Mouse (Mus musculus): ENCODE results near the gene Stard13.
A peak's percentile ranks its signal among the peaks of the same experiment; 100 is the strongest.

The Stard13 gene

GRCm38 (mm10) chr5:151228367-151229005 lies 5.2 kb downstream of the Stard13 start:
- no peak for DNase-seq (ENCODE audit: low spot score in 2 of 2)

- no peak for DNase-seq (ENCODE audit: low spot score in 2 of 2)
These were observed 9.8 kb downstream of the Stard13 start for GRCm38 (mm10) chr5:151223696-151224366.

- no peak for DNase-seq (ENCODE audit: low spot score in 2 of 2)
These were observed 10.8 kb downstream of the Stard13 start for GRCm38 (mm10) chr5:151222791-151223190.

GRCm38 (mm10) chr5:151218689-151219115 lies 14.9 kb downstream of the Stard13 start:
- no peak for DNase-seq (ENCODE audit: low spot score in 2 of 2)

DNA sequence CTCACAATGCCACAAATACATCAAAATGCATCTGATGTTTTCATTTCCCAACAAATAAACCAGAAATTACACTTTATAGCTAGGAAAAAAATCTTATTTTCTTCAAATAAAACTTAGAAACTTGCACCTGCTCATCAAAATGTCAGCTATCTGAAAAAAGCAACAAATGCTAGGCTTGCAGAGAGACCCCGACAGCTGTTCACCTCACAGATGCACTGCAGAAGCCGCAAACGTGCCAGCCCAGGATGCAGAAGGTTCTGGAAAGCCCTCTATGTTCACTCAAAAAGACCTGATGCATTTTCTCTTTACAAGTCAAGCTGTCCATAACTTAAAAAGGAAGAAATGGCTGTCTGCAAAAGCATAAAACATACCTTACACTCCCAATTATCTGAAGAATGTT lies 20.5 kb downstream of the Stard13 start:
- DNase-seq (ENCODE audit: low spot score in 2 of 2): no peak

- no peak for DNase-seq (ENCODE audit: low spot score in 2 of 2)
These were observed 22.8 kb downstream of the Stard13 start for GRCm38 (mm10) chr5:151210869-151211268.

GRCm38 (mm10) chr5:151210060-151210459 lies 23.6 kb downstream of the Stard13 start:
- no peak for DNase-seq (ENCODE audit: low spot score in 2 of 2)

GRCm38 (mm10) chr5:151205017-151205416 lies 28.6 kb downstream of the Stard13 start:
- no peak for DNase-seq (ENCODE audit: low spot score in 2 of 2)

GRCm38 (mm10) chr5:151202925-151203324 lies 30.7 kb downstream of the Stard13 start:
- DNase-seq (ENCODE audit: low spot score in 2 of 2): no peak

DNA sequence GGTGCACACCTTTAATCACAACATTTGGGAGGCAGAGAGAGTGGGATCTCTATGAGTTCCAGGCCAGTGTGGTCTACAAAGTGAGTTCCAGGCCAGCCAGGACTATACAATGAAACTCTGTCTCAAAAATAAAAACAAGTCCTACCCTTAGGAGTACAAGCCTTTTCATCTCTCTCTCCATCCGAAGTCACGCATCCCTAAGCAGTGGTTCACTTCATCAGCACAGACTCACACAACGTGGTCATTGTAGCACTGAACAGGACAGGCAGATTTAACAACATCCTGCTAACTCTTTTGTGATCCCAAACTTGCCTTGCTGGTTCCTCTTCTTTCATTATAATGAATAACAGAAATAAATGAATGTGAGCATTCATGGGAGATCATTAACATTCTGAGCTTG lies 32.4 kb downstream of the Stard13 start:
- no peak for DNase-seq (ENCODE audit: low spot score in 2 of 2)

DNA sequence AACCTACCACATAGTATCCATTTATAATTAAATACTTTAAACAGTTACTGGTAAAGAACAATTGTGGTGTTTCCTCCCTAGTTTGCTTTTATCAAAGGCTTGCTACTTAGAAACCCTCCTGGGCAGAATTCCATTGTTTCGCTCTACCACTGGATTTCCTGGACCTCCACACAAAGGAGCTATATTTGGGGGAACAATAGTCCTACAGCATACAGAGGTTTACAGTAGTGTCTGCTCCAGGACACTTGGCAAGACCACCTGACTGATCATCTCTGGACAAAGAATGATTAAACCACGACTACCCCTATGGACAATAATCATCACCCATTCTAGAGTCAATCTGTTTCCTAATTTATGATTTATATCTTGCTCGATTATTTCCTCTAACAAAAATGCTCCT lies 34.4 kb downstream of the Stard13 start:
- DNase-seq (ENCODE audit: low spot score in 2 of 2): no peak

GRCm38 (mm10) chr5:151196603-151197272 lies 36.9 kb downstream of the Stard13 start:
- no peak for DNase-seq (ENCODE audit: low spot score in 2 of 2)

DNA sequence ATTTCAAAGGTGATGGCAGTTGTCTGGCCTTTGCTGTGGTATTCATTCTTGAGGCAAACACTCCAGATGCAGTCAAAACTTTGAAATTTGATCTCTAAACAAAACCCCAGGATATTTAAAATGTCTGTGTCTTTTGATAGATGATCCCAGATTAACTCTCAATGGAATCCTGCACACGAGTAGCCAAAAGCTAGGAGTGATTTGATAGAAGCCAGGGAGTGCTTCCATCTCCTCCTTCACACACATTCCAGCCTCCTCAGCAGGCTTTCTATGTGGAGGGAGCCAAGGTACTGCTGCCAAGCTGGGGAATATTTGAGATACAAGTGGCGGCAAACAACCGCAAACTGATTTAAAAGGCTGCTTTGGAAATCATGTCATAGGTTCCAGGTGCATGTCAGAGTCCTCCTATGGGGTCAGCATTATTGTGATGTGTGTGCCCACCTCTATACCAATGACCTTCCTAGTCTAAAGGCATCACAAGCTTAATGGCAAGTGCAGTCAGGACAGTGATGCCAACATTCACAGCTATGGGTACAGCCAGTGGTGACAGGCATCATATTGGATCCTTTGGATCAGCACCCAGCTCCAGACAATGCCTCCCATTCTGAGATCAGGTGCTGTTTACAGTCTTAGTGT lies 39.6 kb downstream of the Stard13 start:
- DNase-seq (ENCODE audit: low spot score in 2 of 2): peak in 1 of 2 experiments; percentile 15

GRCm38 (mm10) chr5:151192266-151192665 lies 41.4 kb downstream of the Stard13 start:
- no peak for DNase-seq (ENCODE audit: low spot score in 2 of 2)

GRCm38 (mm10) chr5:151190764-151191163 lies 42.9 kb downstream of the Stard13 start:
- DNase-seq (ENCODE audit: low spot score in 2 of 2): peak in 1 of 2 experiments; percentile 3

GRCm38 (mm10) chr5:151189789-151190378 lies 43.8 kb downstream of the Stard13 start:
- DNase-seq (ENCODE audit: low spot score in 2 of 2): peak; percentile 47 to 71

GRCm38 (mm10) chr5:151189321-151189720 lies 44.3 kb downstream of the Stard13 start:
- no peak for DNase-seq (ENCODE audit: low spot score in 2 of 2)

GRCm38 (mm10) chr5:151188659-151189058 lies 45.0 kb downstream of the Stard13 start:
- DNase-seq (ENCODE audit: low spot score in 2 of 2): no peak

DNA sequence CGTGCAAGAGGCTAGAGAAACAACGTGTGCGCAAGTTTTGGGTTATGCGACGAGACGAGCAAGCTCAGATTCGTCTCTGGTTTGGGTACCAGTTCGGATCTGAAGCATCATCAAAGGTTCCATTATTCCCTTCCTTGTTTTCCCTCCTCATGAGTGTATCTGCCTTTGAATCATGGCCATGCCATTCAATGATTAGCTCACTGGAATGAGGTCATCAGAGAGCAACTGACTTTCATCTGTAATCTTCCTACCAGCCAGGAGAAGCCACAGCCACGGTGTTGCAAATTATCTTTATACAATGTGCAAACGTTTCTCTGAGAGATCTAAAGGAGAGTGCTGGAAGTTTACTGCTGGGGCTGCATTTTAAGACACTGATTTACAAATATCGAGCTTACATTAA lies 46.3 kb downstream of the Stard13 start:
- no peak for DNase-seq (ENCODE audit: low spot score in 2 of 2)

GRCm38 (mm10) chr5:151185286-151185856 lies 48.3 kb downstream of the Stard13 start:
- DNase-seq (ENCODE audit: low spot score in 2 of 2): no peak

GRCm38 (mm10) chr5:151183656-151184240 lies 49.9 kb downstream of the Stard13 start:
- no peak for DNase-seq (ENCODE audit: low spot score in 2 of 2)
